Mouse (Mus musculus): Measurements from ENCODE around the gene 2210011C24Rik. TPM values are rescaled to one million over a fixed set of nuclear protein-coding genes. Genes with fewer than 3 reads are reported as not detected.
"Not testable (repeated sequence)": the region's sequence is repeated elsewhere in the genome, so short reads cannot be mapped to it uniquely, and the experiment has no call there.

The 2210011C24Rik gene
- polyA plus RNA-seq, 1 experiment from 2014 or later, result 0.13 TPM

DNA sequence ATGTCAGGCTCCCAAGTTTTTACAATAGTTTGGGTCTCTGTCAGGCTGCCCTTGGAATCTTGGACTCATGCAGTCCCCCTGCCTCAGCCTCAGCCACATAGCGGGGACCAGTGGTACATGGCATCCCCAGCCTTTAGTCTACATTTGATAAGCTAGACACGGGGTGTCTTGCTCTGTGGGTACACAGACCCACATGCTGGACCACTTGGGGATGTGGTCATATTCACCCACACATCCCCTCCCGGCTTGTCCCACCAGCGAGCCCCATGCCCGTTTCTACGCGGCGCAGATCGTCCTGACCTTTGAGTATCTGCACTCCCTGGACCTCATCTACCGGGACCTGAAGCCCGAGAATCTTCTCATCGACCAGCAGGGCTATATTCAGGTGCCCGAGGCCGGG lies 21.8 kb downstream of the 2210011C24Rik start:
- ATAC-seq (ENCODE audit: low read depth), result no peak
- 86% methylated on average over 14 of the region's 14 CpGs for WGBS (ENCODE audit: insufficient replicate concordance)
- H3K36me3 ChIP-seq (ENCODE audit: control insufficient read depth, insufficient read depth), result peaks cover 18% of the 10 kb centered on the region

GRCm38 (mm10) chr8:83989243-83989642 lies 22.7 kb downstream of the 2210011C24Rik start:
- no peak for ATAC-seq (ENCODE audit: low read depth)
- H3K36me3 ChIP-seq (ENCODE audit: control insufficient read depth, insufficient read depth), result peaks cover 18% of the 10 kb centered on the region

More for the DNA sequence above, 21.8 kb downstream of the 2210011C24Rik start:
- H3K4me3 ChIP-seq (ENCODE audit: low read depth, low read length), result no peak overlapping the region
- no peaks in the 10 kb centered on the region for H3K27me3 ChIP-seq (ENCODE audit: control insufficient read depth, insufficient read depth, low read depth, low read length)
- no peak overlapping the region for H3K9ac ChIP-seq (ENCODE audit: low read depth, low read length)
- no peak overlapping the region for H3K4me2 ChIP-seq (ENCODE audit: low read depth, low read length)
- no peaks in the 10 kb centered on the region for H3K9me3 ChIP-seq (replicated peaks; ENCODE audit: control insufficient read depth, low read length)
- H3K4me1 ChIP-seq (ENCODE audit: control insufficient read depth, low read depth, low read length), result peaks cover 28% of the 10 kb centered on the region
- no peak overlapping the region for H3K27ac ChIP-seq (ENCODE audit: low read length)

DNA sequence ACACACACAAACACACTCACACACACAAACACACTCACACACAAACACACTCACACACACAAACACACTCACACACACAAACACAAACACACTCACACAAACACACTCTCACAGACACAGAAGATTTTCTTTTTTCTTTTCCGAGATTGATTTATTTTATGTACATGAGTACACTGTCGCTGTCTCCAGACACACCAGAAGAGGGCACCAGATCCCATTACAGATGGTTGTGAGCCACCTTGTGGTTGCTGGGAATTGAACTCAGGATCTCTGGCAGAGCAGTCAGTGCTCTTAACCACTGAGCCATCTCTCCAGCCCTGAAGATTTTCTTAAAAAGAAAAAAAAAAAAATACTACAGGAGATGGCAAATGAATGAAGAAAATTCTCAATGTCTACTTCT lies 28.7 kb downstream of the 2210011C24Rik start:
- H3K36me3 ChIP-seq (ENCODE audit: control insufficient read depth, insufficient read depth), result peaks cover 22% of the 10 kb centered on the region
- WGBS (ENCODE audit: insufficient replicate concordance), result 85% methylated on average over 2 of the region's 2 CpGs
- H3K4me3 ChIP-seq (ENCODE audit: low read depth, low read length); ATAC-seq (ENCODE audit: low read depth); H3K4me1 ChIP-seq (ENCODE audit: control insufficient read depth, low read depth, low read length); H3K27ac ChIP-seq (ENCODE audit: low read length); H3K4me2 ChIP-seq (ENCODE audit: low read depth, low read length); H3K9me3 ChIP-seq (replicated peaks; ENCODE audit: control insufficient read depth, low read length); H3K27me3 ChIP-seq (ENCODE audit: control insufficient read depth, insufficient read depth, low read depth, low read length); H3K9ac ChIP-seq (ENCODE audit: low read depth, low read length): not testable (repeated sequence)

More at GRCm38 (mm10) chr8:83989243-83989642, 22.7 kb downstream of the 2210011C24Rik start:
- 44% methylated on average over 7 of the region's 7 CpGs for WGBS (ENCODE audit: insufficient replicate concordance)
- H3K4me1 ChIP-seq (ENCODE audit: control insufficient read depth, low read depth, low read length), result peaks cover 26% of the 10 kb centered on the region
- H3K9me3 ChIP-seq (replicated peaks; ENCODE audit: control insufficient read depth, low read length), result no peaks in the 10 kb centered on the region
- no peak overlapping the region for H3K4me3 ChIP-seq (ENCODE audit: low read depth, low read length)
- H3K9ac ChIP-seq (ENCODE audit: low read depth, low read length), result no peak overlapping the region
- no peaks in the 10 kb centered on the region for H3K27me3 ChIP-seq (ENCODE audit: control insufficient read depth, insufficient read depth, low read depth, low read length)
- H3K4me2 ChIP-seq (ENCODE audit: low read depth, low read length), result no peak overlapping the region
- no peak overlapping the region for H3K27ac ChIP-seq (ENCODE audit: low read length)

- no peaks in the 10 kb centered on the region for H3K9me3 ChIP-seq (replicated peaks; ENCODE audit: control insufficient read depth, low read length)
- peaks cover 9% of the 10 kb centered on the region for H3K4me1 ChIP-seq (ENCODE audit: control insufficient read depth, low read depth, low read length)
- H3K36me3 ChIP-seq (ENCODE audit: control insufficient read depth, insufficient read depth), result peaks cover 20% of the 10 kb centered on the region
- no peak overlapping the region for H3K4me2 ChIP-seq (ENCODE audit: low read depth, low read length)
- H3K27me3 ChIP-seq (ENCODE audit: control insufficient read depth, insufficient read depth, low read depth, low read length), result no peaks in the 10 kb centered on the region
- peak; percentile 73 for ATAC-seq (ENCODE audit: low read depth)
- no peak overlapping the region for H3K4me3 ChIP-seq (ENCODE audit: low read depth, low read length)
- no peak overlapping the region for H3K9ac ChIP-seq (ENCODE audit: low read depth, low read length)
- no peak overlapping the region for H3K27ac ChIP-seq (ENCODE audit: low read length)
- WGBS (ENCODE audit: insufficient replicate concordance), result 44% methylated on average over 4 of the region's 4 CpGs
Measured at GRCm38 (mm10) chr8:83982449-83982848, 29.5 kb downstream of the 2210011C24Rik start.

DNA sequence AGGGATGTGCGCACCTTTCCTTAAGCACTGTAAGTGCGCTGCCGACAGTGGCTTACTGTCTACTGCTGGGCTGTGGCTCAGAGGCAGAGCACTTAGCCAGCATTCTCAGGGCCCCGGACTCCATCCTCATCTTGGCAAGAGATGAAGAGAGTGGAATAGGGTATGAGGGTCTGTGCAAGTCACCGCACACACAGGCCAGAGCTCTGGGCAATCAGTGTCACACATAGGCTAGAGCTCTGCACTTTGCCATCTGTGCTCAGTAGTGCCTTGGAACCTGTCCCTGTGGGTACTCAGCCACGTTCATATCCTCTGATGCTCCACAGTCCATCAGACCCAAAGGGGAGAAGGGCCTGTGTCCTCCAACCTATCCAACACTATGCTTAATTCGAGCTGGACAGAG lies 30.4 kb downstream of the 2210011C24Rik start:
- Histone ChIP-seq H3K9me3 (replicated peaks; ENCODE audit: control insufficient read depth, low read length) (no peaks in the 10 kb centered on the region), H3K27me3 (ENCODE audit: control insufficient read depth, insufficient read depth, low read depth, low read length) (no peaks in the 10 kb centered on the region), H3K4me3 (ENCODE audit: low read depth, low read length) (no peak overlapping the region), H3K36me3 (ENCODE audit: control insufficient read depth, insufficient read depth) (peaks cover 13% of the 10 kb centered on the region), H3K27ac (ENCODE audit: low read length) (no peak overlapping the region), H3K9ac (ENCODE audit: low read depth, low read length) (no peak overlapping the region), H3K4me1 (ENCODE audit: control insufficient read depth, low read depth, low read length) (peaks cover 15% of the 10 kb centered on the region), H3K4me2 (ENCODE audit: low read depth, low read length) (no peak overlapping the region)
- no peak for ATAC-seq (ENCODE audit: low read depth)
- WGBS (ENCODE audit: insufficient replicate concordance), result 82% methylated on average over 7 of the region's 7 CpGs

DNA sequence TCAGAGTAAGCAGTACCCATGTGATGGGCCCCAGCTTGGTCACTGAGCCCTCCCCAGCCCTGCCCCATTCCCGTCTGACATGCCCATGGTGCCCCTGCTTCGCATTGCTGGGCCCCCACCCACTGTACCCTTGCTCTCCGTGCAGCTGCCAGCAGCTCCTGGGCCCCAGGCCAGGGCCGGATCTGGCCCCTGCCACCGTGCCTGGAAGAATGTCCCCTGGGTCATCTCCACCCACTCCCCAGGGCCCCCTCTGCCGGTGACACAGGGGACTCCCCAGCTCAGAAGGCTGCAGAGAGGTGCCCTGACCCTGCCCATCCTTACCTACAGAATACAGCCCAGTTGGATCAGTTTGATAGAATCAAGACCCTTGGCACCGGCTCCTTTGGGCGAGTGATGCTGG lies 31.1 kb downstream of the 2210011C24Rik start:
- H3K9ac ChIP-seq (ENCODE audit: low read depth, low read length), result no peak overlapping the region
- H3K4me3 ChIP-seq (ENCODE audit: low read depth, low read length), result no peak overlapping the region
- H3K27me3 ChIP-seq (ENCODE audit: control insufficient read depth, insufficient read depth, low read depth, low read length), result no peaks in the 10 kb centered on the region
- no peaks in the 10 kb centered on the region for H3K9me3 ChIP-seq (replicated peaks; ENCODE audit: control insufficient read depth, low read length)
- H3K4me2 ChIP-seq (ENCODE audit: low read depth, low read length), result no peak overlapping the region
- no peak overlapping the region for H3K27ac ChIP-seq (ENCODE audit: low read length)
- H3K36me3 ChIP-seq (ENCODE audit: control insufficient read depth, insufficient read depth), result peaks cover 12% of the 10 kb centered on the region
- 80% methylated on average over 8 of the region's 8 CpGs for WGBS (ENCODE audit: insufficient replicate concordance)
- peaks cover 15% of the 10 kb centered on the region for H3K4me1 ChIP-seq (ENCODE audit: control insufficient read depth, low read depth, low read length)
- no peak for ATAC-seq (ENCODE audit: low read depth)

DNA sequence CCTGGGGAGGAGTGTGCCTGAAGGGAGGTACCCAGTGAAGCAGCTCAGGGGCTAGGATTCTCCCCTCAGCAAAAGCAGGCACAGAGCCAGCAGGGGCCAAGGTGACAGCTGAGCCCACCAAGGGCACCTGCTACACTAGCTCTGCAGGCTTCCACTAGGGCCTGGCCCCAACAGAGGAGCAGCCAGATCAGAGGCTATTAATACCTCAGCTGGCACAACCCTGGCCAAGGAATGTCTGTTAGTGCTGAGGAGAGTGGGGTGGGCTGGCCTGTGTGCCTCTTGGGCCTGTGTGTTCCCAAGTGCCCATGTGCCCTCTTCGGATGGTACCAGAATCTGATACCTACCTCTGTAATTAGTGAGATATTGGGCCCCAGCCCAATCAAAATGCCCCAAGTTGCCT lies 31.7 kb downstream of the 2210011C24Rik start:
- Histone ChIP-seq H3K4me2 (ENCODE audit: low read depth, low read length) (no peak overlapping the region), H3K36me3 (ENCODE audit: control insufficient read depth, insufficient read depth) (peaks cover 10% of the 10 kb centered on the region), H3K27me3 (ENCODE audit: control insufficient read depth, insufficient read depth, low read depth, low read length) (no peaks in the 10 kb centered on the region), H3K9me3 (replicated peaks; ENCODE audit: control insufficient read depth, low read length) (no peaks in the 10 kb centered on the region), H3K27ac (ENCODE audit: low read length) (no peak overlapping the region), H3K4me3 (ENCODE audit: low read depth, low read length) (no peak overlapping the region), H3K9ac (ENCODE audit: low read depth, low read length) (no peak overlapping the region), H3K4me1 (ENCODE audit: control insufficient read depth, low read depth, low read length) (peaks cover 15% of the 10 kb centered on the region)
- no peak for ATAC-seq (ENCODE audit: low read depth)
- WGBS (ENCODE audit: insufficient replicate concordance), result 57% methylated on average over 1 of the region's 1 CpGs

DNA sequence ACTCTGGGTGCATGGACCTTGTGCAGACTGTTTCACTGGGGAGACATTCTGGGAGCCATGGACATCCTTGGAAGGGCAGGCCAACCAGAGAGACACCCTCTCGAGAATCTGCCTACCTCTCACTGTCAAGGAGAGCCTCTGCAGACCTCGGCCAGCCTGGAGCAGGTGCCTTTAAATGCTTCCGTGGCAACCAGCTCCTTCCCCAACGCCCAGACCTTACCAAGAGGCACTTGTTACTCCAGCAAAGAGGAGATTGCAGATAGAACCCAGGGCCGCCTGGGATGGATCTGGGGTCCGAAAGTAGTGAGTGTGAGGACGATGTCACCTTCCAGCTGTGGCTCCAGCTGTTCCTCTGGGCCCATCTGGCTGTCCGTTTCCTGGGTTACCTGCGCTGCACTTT lies 33.8 kb downstream of the 2210011C24Rik start:
- ATAC-seq (ENCODE audit: low read depth), result no peak
- H3K27me3 ChIP-seq (ENCODE audit: control insufficient read depth, insufficient read depth, low read depth, low read length), result no peaks in the 10 kb centered on the region
- no peak overlapping the region for H3K4me2 ChIP-seq (ENCODE audit: low read depth, low read length)
- H3K9me3 ChIP-seq (replicated peaks; ENCODE audit: control insufficient read depth, low read length), result no peaks in the 10 kb centered on the region
- no peak overlapping the region for H3K9ac ChIP-seq (ENCODE audit: low read depth, low read length)
- H3K27ac ChIP-seq (ENCODE audit: low read length), result no peak overlapping the region
- H3K4me3 ChIP-seq (ENCODE audit: low read depth, low read length), result no peak overlapping the region
- peaks cover 10% of the 10 kb centered on the region for H3K36me3 ChIP-seq (ENCODE audit: control insufficient read depth, insufficient read depth)
- WGBS (ENCODE audit: insufficient replicate concordance), result 70% methylated on average over 9 of the region's 9 CpGs
- peaks cover 30% of the 10 kb centered on the region for H3K4me1 ChIP-seq (ENCODE audit: control insufficient read depth, low read depth, low read length)

- Histone ChIP-seq H3K9ac (ENCODE audit: low read depth, low read length) (no peak overlapping the region), H3K27ac (ENCODE audit: low read length) (no peak overlapping the region), H3K4me2 (ENCODE audit: low read depth, low read length) (no peak overlapping the region), H3K36me3 (ENCODE audit: control insufficient read depth, insufficient read depth) (peaks cover 10% of the 10 kb centered on the region), H3K27me3 (ENCODE audit: control insufficient read depth, insufficient read depth, low read depth, low read length) (no peaks in the 10 kb centered on the region), H3K9me3 (replicated peaks; ENCODE audit: control insufficient read depth, low read length) (no peaks in the 10 kb centered on the region), H3K4me3 (ENCODE audit: low read depth, low read length) (no peak overlapping the region), H3K4me1 (ENCODE audit: control insufficient read depth, low read depth, low read length) (peaks cover 31% of the 10 kb centered on the region)
- 48% methylated on average over 6 of the region's 6 CpGs for WGBS (ENCODE audit: insufficient replicate concordance)
- ATAC-seq (ENCODE audit: low read depth), result no peak
Measured at GRCm38 (mm10) chr8:83977646-83978045, 34.3 kb downstream of the 2210011C24Rik start.

Measured in liver, embryonic 16.5 days (tissue).